Mouse (Mus musculus): ENCODE measurements around the gene Fgd3.

- no peak for TF ChIP-seq GATA1 (IDR thresholded peaks at IDR 0.05; ENCODE audit: low read length)
- TF ChIP-seq TAL1 (IDR thresholded peaks at IDR 0.05; ENCODE audit: low read length): no peak
These were observed 95.4 kb downstream of the Fgd3 start for GRCm38 (mm10) chr13:49224729-49225128.

All from erythroblast, embryonic 14.5 days (primary cell).